In genomic region chr17:31790280-31791063, GRCm38 (mm10) we compare ENCODE assay signal across 9 mouse cellular contexts.
DNase-seq lines count a peak whose midpoint lies in the region; ATAC-seq lines count a peak whose summit lies in the region.
"Had no signal": no experiment of that assay in that cellular context is flagged by ENCODE, and none has a peak within 500 bp of the region (broad histone marks: within the 10 kb centered on the region; RNA-seq: fewer than 3 reads in every experiment).

No protein-coding gene starts in this region.

- no peaks in the 10 kb centered on the region for H3K36me3 ChIP-seq in forebrain, embryonic 16.5 days (ENCODE audit: control insufficient read depth, insufficient read depth)
- H3K36me3 ChIP-seq: liver, embryonic 15.5 days had no signal

- 5% methylated on average over 22 of the region's 22 CpGs for WGBS in forebrain, embryonic 16.5 days

- no peaks in the 10 kb centered on the region for H3K27me3 ChIP-seq in forebrain, embryonic 16.5 days (replicated peaks; ENCODE audit: control insufficient read depth, insufficient read depth, low read length)
- H3K27me3 ChIP-seq: liver, embryonic 15.5 days had no signal

- H3K4me1 ChIP-seq in forebrain, embryonic 16.5 days (replicated peaks; ENCODE audit: control insufficient read depth, insufficient read depth, low read length): peaks cover 22% of the 10 kb centered on the region

- H3K4me3 ChIP-seq in forebrain, embryonic 16.5 days (replicated peaks; ENCODE audit: low read length): no peak overlapping the region
- H3K4me3 ChIP-seq: liver, embryonic 15.5 days had no signal

- peak; percentile 78 for ATAC-seq in forebrain, embryonic 16.5 days
- peak; percentile 23 to 46 for ATAC-seq in hematopoietic stem cell, adult 5-6 weeks (replicated peaks in 1 of 2; ENCODE audit: insufficient read depth in 1 of 2, low FRiP score in 2 of 2, low TSS enrichment in 1 of 2, low read depth in 1 of 2, poor library complexity in 2 of 2, severe bottlenecking in 2 of 2)
- no peak for ATAC-seq in erythroid progenitor cell, adult 5-6 weeks (replicated peaks; ENCODE audit: low FRiP score, poor library complexity, severe bottlenecking)

- no peaks in the 10 kb centered on the region for H3K9me3 ChIP-seq in forebrain, embryonic 16.5 days (ENCODE audit: control insufficient read depth, low read length)
- H3K9me3 ChIP-seq: liver, embryonic 15.5 days had no signal

- peak overlapping the region; percentile 16 for H3K9ac ChIP-seq in forebrain, embryonic 16.5 days (replicated peaks; ENCODE audit: low read depth, low read length)
- H3K9ac ChIP-seq: liver, embryonic 15.5 days had no signal

- DNase-seq in urinary bladder, postnatal 14 days (ENCODE audit: low spot score): peak; percentile 18
- DNase-seq in urinary bladder, adult 18-20 months (ENCODE audit: low spot score in 2 of 2): no peak
- peak; percentile 40 to 45 for DNase-seq in layer of hippocampus, adult 8-10 months (ENCODE audit: low spot score in 2 of 2)
- peak; percentile 48 for DNase-seq in lung, postnatal 14 days
- DNase-seq in right cerebral cortex, adult 18-20 months: peak; percentile 57

- peak overlapping the region; percentile 62 for H3K27ac ChIP-seq in forebrain, embryonic 16.5 days (ENCODE audit: low read length)
- H3K27ac ChIP-seq: liver, embryonic 15.5 days had no signal

- peak overlapping the region; percentile 12 for H3K4me2 ChIP-seq in forebrain, embryonic 16.5 days (ENCODE audit: low read length)
- H3K4me2 ChIP-seq: liver, embryonic 15.5 days had no signal

Comparison
In these comparisons a context has a peak if more than half of its experiments do, and no peak if none do; other contexts are left out.
1. DNase-seq: peak in urinary bladder, postnatal 14 days (single experiment), layer of hippocampus, adult 8-10 months (2 of 2), lung, postnatal 14 days (single experiment) and right cerebral cortex, adult 18-20 months (single experiment); none in urinary bladder, adult 18-20 months (0 of 2).